Mouse (Mus musculus) ES-Bruce4 (cell line): ENCODE data around the gene Vamp2. TPM values are rescaled to one million over a fixed set of nuclear protein-coding genes. Genes with fewer than 3 reads are reported as not detected.

ENCODE experiments used
- H3K27ac ChIP-seq: 2 replicates; pipeline ENCODE4 v1.5.1; 2012; ENCODE audit warnings: low read length, inconsistent platforms; ENCODE audit not compliant: insufficient read depth
- H3K27me3 ChIP-seq: 2 replicates; pipeline ENCODE4 v1.6.1; 2012; ENCODE audit warnings: mild to moderate bottlenecking, low read length, inconsistent platforms; ENCODE audit not compliant: control insufficient read depth, poor library complexity, insufficient read depth, severe bottlenecking
- H3K36me3 ChIP-seq: 2 replicates; pipeline ENCODE4 v1.6.1; 2012; ENCODE audit warnings: inconsistent platforms, mild to moderate bottlenecking, low read length, moderate library complexity; ENCODE audit not compliant: control insufficient read depth, poor library complexity, insufficient read depth, severe bottlenecking
- H3K4me1 ChIP-seq: one replicate; pipeline ENCODE4 v1.8.1; 2011; ENCODE audit warnings: low read length; ENCODE audit not compliant: control insufficient read depth, insufficient read depth
- H3K4me3 ChIP-seq: 2 replicates; pipeline ENCODE4 v1.5.1; 2011; ENCODE audit warnings: low read depth, mild to moderate bottlenecking, low read length
- H3K9ac ChIP-seq: 2 replicates; pipeline ENCODE4 v1.6.1; 2012; ENCODE audit warnings: low read depth, mild to moderate bottlenecking, inconsistent platforms; ENCODE audit not compliant: poor library complexity, severe bottlenecking
- H3K9me3 ChIP-seq: replicated peaks from 2 replicates; pipeline ENCODE4 v1.6.1; 2012; ENCODE audit warnings: mild to moderate bottlenecking, low read length, inconsistent platforms; ENCODE audit not compliant: control insufficient read depth, poor library complexity, insufficient read depth, severe bottlenecking
- CTCF ChIP-seq: IDR thresholded peaks from one replicate; pipeline ENCODE4 v1.8.1; 2011; ENCODE audit warnings: low read depth, low read length
- EP300 ChIP-seq: IDR thresholded peaks from 2 replicates; pipeline ENCODE4 v1.6.1; 2011; ENCODE audit warnings: low read depth, low read length; ENCODE audit not compliant: insufficient read depth
- POLR2A ChIP-seq: IDR thresholded peaks from one replicate; pipeline ENCODE4 v1.8.1; 2011; ENCODE audit warnings: low read length; ENCODE audit not compliant: insufficient read depth
- polyA plus RNA-seq: library from polyadenylated mRNA; stranded (reverse); fragments of >200 nt; gene quantifications from 2 replicates; pipeline ENCODE4 v1.2.4, GENCODE M21; 2011; ENCODE audit warnings: low read depth; ENCODE audit not compliant: missing spikeins, insufficient read depth, insufficient read length

Vamp2 gene
- polyA plus RNA-seq, 1 experiment: 39.5 TPM

DNA sequence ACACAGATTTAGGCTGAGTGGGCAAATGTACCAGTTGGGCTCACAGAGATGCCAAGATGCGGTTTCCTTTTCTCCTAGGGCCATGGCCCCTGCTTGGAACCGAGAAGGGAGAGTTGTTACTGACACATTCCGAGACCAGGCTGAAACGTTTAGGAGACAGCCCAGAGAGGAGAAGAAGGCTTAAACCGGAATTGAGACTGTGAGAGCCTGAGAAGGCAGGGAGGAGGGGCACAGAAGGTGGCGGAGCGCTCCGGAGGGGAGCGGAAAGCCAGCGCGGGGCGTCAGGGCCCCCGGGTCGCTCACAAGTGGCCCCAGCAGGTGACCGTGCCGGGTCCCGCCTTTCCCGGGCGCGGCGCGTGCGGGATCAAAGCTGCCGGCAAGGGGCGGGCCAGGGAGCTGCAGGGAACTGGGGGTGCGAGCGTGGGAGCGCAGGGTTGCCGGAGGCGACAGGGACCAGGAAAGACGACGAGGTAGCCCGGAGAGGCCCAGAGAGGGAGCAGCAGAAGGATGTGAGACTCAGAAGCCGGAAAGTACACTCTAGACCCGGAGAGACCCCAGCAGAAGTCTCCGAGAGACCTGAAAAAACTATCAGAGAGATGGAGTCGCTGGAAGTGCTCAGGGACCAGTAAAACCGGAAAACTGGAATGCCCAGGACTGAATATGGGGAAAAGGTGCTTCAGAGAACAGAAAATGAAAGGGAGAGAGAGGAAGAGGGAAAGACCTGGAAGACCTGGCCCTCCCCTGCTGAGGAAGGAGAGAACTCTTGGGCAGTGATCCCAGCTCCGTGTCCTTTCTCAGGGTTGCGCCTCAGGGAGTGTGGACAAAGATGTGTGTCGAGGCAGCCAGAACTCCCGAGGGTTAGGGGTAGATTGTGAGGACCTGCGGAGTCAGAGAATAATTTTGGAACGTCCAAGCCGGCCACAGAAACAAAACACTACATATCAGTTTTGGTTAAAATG is 29.7 kb downstream of the Vamp2 start:
- peaks cover 22% of the 10 kb centered on the region for H3K27me3 ChIP-seq

DNA sequence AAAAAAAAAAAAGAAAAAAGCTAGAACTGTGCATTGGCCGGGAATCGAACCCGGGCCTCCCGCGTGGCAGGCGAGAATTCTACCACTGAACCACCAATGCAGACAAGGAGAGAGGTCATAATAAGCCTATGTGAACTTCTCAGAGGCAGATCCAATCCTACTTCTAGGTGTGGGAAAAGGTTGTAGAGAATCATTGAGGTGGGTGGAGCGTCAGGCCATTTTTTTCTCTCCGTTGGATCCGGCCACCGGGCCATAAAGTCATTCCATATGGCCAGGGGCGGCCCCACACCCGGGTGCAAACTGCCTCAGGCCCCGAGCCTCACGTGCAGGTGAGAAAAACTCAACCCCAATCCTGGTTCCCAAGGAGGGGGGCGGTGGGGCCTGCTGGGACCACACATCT is 30.5 kb downstream of the Vamp2 start:
- H3K4me3 ChIP-seq: peak overlapping the region; percentile 53

More for the DNA sequence above, 29.7 kb downstream of the Vamp2 start:
- H3K9ac ChIP-seq: peak overlapping the region; percentile 42
- no peak for TF ChIP-seq CTCF
- TF ChIP-seq EP300: no peak
- no peak for TF ChIP-seq POLR2A
- H3K4me3 ChIP-seq: peak overlapping the region; percentile 82
- H3K36me3 ChIP-seq: no peaks in the 10 kb centered on the region
- H3K27ac ChIP-seq: no peak overlapping the region
- H3K4me1 ChIP-seq: no peaks in the 10 kb centered on the region
- H3K9me3 ChIP-seq: no peaks in the 10 kb centered on the region

DNA sequence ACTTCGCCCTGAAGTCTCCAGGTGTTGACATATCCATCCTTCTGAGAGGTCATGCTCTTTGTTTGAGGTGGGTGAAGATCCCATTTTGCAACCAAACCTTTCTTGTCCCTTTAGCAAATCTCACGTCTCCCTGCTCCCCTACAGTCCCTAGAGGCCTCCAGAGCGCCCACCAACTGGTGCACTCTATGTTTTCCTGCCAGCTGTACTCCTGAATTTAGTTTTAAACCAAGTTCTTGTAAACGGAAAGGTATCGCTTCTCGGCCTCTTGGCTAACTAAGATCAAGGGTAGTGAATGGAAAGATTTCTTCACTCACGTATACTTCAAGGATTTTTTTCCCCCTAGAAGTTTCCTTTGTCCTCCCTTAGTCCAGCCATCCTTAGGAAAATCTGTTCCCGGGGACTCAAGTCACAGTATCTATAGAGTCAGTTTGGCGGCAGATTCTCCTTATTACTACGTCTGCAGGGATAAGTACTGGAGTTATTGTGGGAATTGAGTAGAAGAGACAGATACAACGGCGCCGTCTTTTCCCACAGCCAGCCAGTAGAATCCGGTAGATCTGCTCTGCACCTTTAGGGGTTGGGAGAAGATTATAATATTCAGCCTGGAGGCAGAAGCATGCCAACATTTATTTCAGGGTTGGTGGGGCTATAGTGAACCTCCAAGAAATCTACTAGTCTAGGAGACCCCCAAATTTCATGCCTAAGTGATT is 31.3 kb downstream of the Vamp2 start:
- Histone ChIP-seq H3K4me3 (no peak overlapping the region), H3K27me3 (peaks cover 22% of the 10 kb centered on the region), H3K4me1 (no peaks in the 10 kb centered on the region)

More for the DNA sequence above, 30.5 kb downstream of the Vamp2 start:
- TF ChIP-seq CTCF (no peak), EP300 (no peak)
- no peak overlapping the region for H3K27ac ChIP-seq
- H3K4me1 ChIP-seq: no peaks in the 10 kb centered on the region
- H3K36me3 ChIP-seq: no peaks in the 10 kb centered on the region
- no peaks in the 10 kb centered on the region for H3K9me3 ChIP-seq
- peaks cover 22% of the 10 kb centered on the region for H3K27me3 ChIP-seq
- H3K9ac ChIP-seq: peak overlapping the region; percentile 24; the same call in 1 of the 2 replicates

DNA sequence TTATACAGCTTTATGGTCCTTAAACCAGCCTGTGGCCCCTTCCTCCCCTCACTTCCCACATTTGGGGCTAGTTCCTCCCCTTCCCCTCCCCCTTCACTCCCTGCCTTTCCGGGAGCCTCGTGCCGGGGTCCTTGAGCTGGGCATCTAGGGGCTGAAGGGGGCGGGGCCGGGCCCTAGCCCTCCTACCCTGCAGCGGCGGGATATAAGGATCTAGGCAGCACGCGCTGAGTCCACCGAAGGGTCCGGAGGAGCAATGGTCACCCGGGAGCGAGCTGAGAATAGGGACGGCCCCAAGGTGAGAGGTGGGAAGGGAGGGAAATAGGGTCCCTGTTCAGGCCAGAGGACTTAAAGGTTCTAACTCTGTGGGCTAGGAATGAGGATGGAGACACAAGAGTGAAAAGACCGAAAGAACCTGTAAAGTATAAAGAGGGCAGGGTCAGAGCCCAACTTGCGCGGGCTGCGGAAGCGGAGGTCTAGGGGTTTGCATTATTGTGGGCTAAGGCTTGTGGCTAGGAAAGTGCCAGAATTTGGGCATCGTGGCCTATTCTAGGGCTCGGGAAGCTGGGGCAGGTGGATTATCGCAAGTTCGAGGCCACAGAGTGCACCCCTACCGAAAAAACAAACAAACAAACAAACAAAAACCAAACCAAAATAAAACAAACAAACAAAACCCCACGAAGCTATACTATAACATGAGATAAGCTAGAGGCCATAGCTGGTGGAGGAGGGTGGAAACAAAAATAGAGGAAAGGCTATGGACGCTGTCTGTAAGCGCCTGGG is 32.1 kb downstream of the Vamp2 start, which contains the start of gene Hes7:
Gene Hes7 (plus strand): TSS at position 184 of the 780 bp plus-strand sequence.
- Histone ChIP-seq H3K9ac (peak within 1 kb of the TSS; percentile 73), H3K4me1 (no peaks in the 10 kb centered on the region), H3K4me3 (peak within 1 kb of the TSS; percentile 89), H3K27ac (no peak within 1 kb of the TSS), H3K27me3 (peaks cover 22% of the 10 kb centered on the region), H3K36me3 (no peaks in the 10 kb centered on the region), H3K9me3 (no peaks in the 10 kb centered on the region)
- TF ChIP-seq CTCF (no peak), POLR2A (no peak), EP300 (no peak)

More for the DNA sequence above, 31.3 kb downstream of the Vamp2 start:
- TF ChIP-seq CTCF (no peak), EP300 (no peak), POLR2A (no peak)
- no peaks in the 10 kb centered on the region for H3K36me3 ChIP-seq
- H3K27ac ChIP-seq: no peak overlapping the region
- H3K9ac ChIP-seq: no peak overlapping the region
- no peaks in the 10 kb centered on the region for H3K9me3 ChIP-seq

DNA sequence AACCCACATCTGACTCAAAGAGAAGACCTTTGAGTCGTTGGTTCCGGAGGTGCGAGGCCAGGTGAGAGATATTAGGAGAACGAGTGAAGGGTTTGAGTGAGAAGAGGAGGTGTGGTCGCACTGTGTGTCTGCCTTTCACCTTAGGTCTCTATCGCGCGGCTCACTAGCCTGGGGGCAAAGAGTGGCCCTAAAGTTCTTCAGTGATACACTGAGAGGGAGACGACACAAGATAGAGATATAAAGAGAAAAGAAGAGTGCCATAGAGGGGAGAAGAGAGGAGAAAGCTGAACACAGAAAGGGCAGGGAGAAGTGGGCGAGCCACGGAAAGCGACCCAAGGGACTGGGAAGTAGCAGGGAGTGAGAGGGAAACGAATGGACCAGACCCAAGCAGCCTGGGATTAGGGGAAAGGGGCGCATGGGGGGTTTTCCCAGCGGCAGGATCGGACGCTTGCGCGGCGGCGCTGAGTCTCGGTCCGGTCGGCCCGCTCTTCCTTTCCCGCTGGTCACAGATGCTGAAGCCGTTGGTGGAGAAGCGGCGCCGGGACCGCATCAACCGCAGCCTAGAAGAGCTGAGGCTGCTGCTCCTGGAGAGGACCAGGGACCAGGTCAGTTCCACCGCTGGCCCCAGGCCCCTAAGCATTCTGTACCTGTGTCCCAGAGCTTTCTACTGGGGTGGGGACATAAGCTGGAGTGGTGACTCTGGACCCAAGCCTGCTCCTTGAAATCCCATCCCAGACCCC is 32.9 kb downstream of the Vamp2 start:
- Histone ChIP-seq H3K9ac (peak overlapping the region; percentile 73), H3K4me1 (no peaks in the 10 kb centered on the region), H3K4me3 (peak overlapping the region; percentile 89), H3K27me3 (peaks cover 22% of the 10 kb centered on the region), H3K9me3 (no peaks in the 10 kb centered on the region), H3K36me3 (no peaks in the 10 kb centered on the region), H3K27ac (no peak overlapping the region)
- TF ChIP-seq EP300: no peak
- TF ChIP-seq CTCF: no peak
- TF ChIP-seq POLR2A: no peak
